Mouse (Mus musculus): ENCODE data around the gene Olfr1173. TPM values are rescaled to one million over a fixed set of nuclear protein-coding genes. Genes with fewer than 3 reads are reported as not detected.

Gene Olfr1173
- polyA plus RNA-seq (2014; fragmentation: Nextera tagmentation; extraction: Ambion mirVana), result not detected in 2 replicates

- no peaks in the 10 kb centered on the region for H3K9me3 ChIP-seq (ENCODE audit: control insufficient read depth, low read length)
- ATAC-seq (ENCODE audit: insufficient number of reproducible peaks, low FRiP score, low TSS enrichment, low read depth), result no peak
- H3K4me3 ChIP-seq (ENCODE audit: low read depth, low read length), result no peak within 1 kb of the TSS
- H3K36me3 ChIP-seq (ENCODE audit: control insufficient read depth, insufficient read depth, low read length), result no peaks in the 10 kb centered on the region
- DNase-seq (ENCODE audit: low spot score), result no peak
- no peaks in the 10 kb centered on the region for H3K4me1 ChIP-seq (ENCODE audit: control insufficient read depth, insufficient read depth, low read length)
- H3K4me2 ChIP-seq (ENCODE audit: low read depth, severe bottlenecking), result no peak within 1 kb of the TSS
- H3K27ac ChIP-seq (replicated peaks; ENCODE audit: low read depth, low read length), result no peak within 1 kb of the TSS
- H3K27me3 ChIP-seq (ENCODE audit: control insufficient read depth, insufficient read depth, low read length), result no peaks in the 10 kb centered on the region
- no peak within 1 kb of the TSS for H3K9ac ChIP-seq (ENCODE audit: low read length)
Observed at GRCm38 (mm10) chr2:88279775-88280174, at the start of gene Olfr1173. Olfr1173 (minus strand) TSS chr2:88279875.

- DNase-seq (ENCODE audit: low spot score) (no peak), ATAC-seq (ENCODE audit: insufficient number of reproducible peaks, low FRiP score, low TSS enrichment, low read depth) (no peak)
- H3K4me3 ChIP-seq (ENCODE audit: low read depth, low read length), result no peak within 1 kb of the TSS
- 86% methylated on average over 2 of the region's 2 CpGs for WGBS
- H3K9ac ChIP-seq (ENCODE audit: low read length), result no peak within 1 kb of the TSS
- H3K9me3 ChIP-seq (ENCODE audit: control insufficient read depth, low read length), result no peaks in the 10 kb centered on the region
- H3K4me1 ChIP-seq (ENCODE audit: control insufficient read depth, insufficient read depth, low read length), result no peaks in the 10 kb centered on the region
- no peaks in the 10 kb centered on the region for H3K36me3 ChIP-seq (ENCODE audit: control insufficient read depth, insufficient read depth, low read length)
- H3K27ac ChIP-seq (replicated peaks; ENCODE audit: low read depth, low read length), result no peak within 1 kb of the TSS
- H3K4me2 ChIP-seq (ENCODE audit: low read depth, severe bottlenecking), result no peak within 1 kb of the TSS
- H3K27me3 ChIP-seq (ENCODE audit: control insufficient read depth, insufficient read depth, low read length), result no peaks in the 10 kb centered on the region
Observed at GRCm38 (mm10) chr2:88327115-88327514, 47.4 kb upstream of the Olfr1173 start, which contains the start of gene Olfr1175-ps. Olfr1175-ps (minus strand) TSS chr2:88327215.

- no peak for ATAC-seq (ENCODE audit: insufficient number of reproducible peaks, low FRiP score, low TSS enrichment, low read depth)
- DNase-seq (ENCODE audit: low spot score), result no peak
- Histone ChIP-seq H3K36me3 (ENCODE audit: control insufficient read depth, insufficient read depth, low read length) (no peaks in the 10 kb centered on the region), H3K9ac (ENCODE audit: low read length) (no peak within 1 kb of the TSS), H3K27me3 (ENCODE audit: control insufficient read depth, insufficient read depth, low read length) (no peaks in the 10 kb centered on the region), H3K4me3 (ENCODE audit: low read depth, low read length) (no peak within 1 kb of the TSS), H3K9me3 (ENCODE audit: control insufficient read depth, low read length) (no peaks in the 10 kb centered on the region), H3K27ac (replicated peaks; ENCODE audit: low read depth, low read length) (no peak within 1 kb of the TSS), H3K4me2 (ENCODE audit: low read depth, severe bottlenecking) (no peak within 1 kb of the TSS), H3K4me1 (ENCODE audit: control insufficient read depth, insufficient read depth, low read length) (no peaks in the 10 kb centered on the region)
- 91% methylated on average over 4 of the region's 4 CpGs for WGBS
Observed at GRCm38 (mm10) chr2:88315035-88315434, 35.4 kb upstream of the Olfr1173 start, which contains the start of gene Olfr1174-ps. Olfr1174-ps (minus strand) TSS chr2:88315135.

GRCm38 (mm10) chr2:88228234-88228633 is 51.4 kb downstream of the Olfr1173 start, which contains the start of gene Olfr1170:
Olfr1170 (minus strand) TSS chr2:88228334.
- ATAC-seq (ENCODE audit: insufficient number of reproducible peaks, low FRiP score, low TSS enrichment, low read depth), result no peak
- no peaks in the 10 kb centered on the region for H3K36me3 ChIP-seq (ENCODE audit: control insufficient read depth, insufficient read depth, low read length)
- no peaks in the 10 kb centered on the region for H3K4me1 ChIP-seq (ENCODE audit: control insufficient read depth, insufficient read depth, low read length)
- H3K9me3 ChIP-seq (ENCODE audit: control insufficient read depth, low read length), result no peaks in the 10 kb centered on the region
- DNase-seq (ENCODE audit: low spot score), result no peak
- WGBS, result 91% methylated on average over 1 of the region's 1 CpGs
- no peak within 1 kb of the TSS for H3K27ac ChIP-seq (replicated peaks; ENCODE audit: low read depth, low read length)
- H3K4me3 ChIP-seq (ENCODE audit: low read depth, low read length), result no peak within 1 kb of the TSS
- no peaks in the 10 kb centered on the region for H3K27me3 ChIP-seq (ENCODE audit: control insufficient read depth, insufficient read depth, low read length)
- H3K9ac ChIP-seq (ENCODE audit: low read length), result no peak within 1 kb of the TSS
- no peak within 1 kb of the TSS for H3K4me2 ChIP-seq (ENCODE audit: low read depth, severe bottlenecking)

Other genes starting within 250 kb of the Olfr1173 start
- 0.09 TPM in 1 of 2 replicates, not detected in the other for gene Olfr73, start 242.2 kb downstream of the Olfr1173 start, polyA plus RNA-seq (2014; fragmentation: Nextera tagmentation; extraction: Ambion mirVana)
- gene Olfr1162, start 228.7 kb downstream of the Olfr1173 start, polyA plus RNA-seq (2014; fragmentation: Nextera tagmentation; extraction: Ambion mirVana), result not detected in 2 replicates
- not detected in 2 replicates for gene Olfr1163, start 208.0 kb downstream of the Olfr1173 start, polyA plus RNA-seq (2014; fragmentation: Nextera tagmentation; extraction: Ambion mirVana)
- gene Olfr1164, start 185.9 kb downstream of the Olfr1173 start, polyA plus RNA-seq (2014; fragmentation: Nextera tagmentation; extraction: Ambion mirVana), result not detected in 2 replicates
- gene Olfr1166, start 151.6 kb downstream of the Olfr1173 start, polyA plus RNA-seq (2014; fragmentation: Nextera tagmentation; extraction: Ambion mirVana), result not detected in 2 replicates
- not detected in 2 replicates for gene Olfr1167, start 124.7 kb downstream of the Olfr1173 start, polyA plus RNA-seq (2014; fragmentation: Nextera tagmentation; extraction: Ambion mirVana)
- gene Olfr1168, start 98.0 kb downstream of the Olfr1173 start, polyA plus RNA-seq (2014; fragmentation: Nextera tagmentation; extraction: Ambion mirVana), result not detected in 2 replicates
- not detected in 2 replicates for gene Olfr1170, start 51.5 kb downstream of the Olfr1173 start, polyA plus RNA-seq (2014; fragmentation: Nextera tagmentation; extraction: Ambion mirVana)
- gene Olfr1174-ps, start 35.3 kb upstream of the Olfr1173 start, polyA plus RNA-seq (2014; fragmentation: Nextera tagmentation; extraction: Ambion mirVana), result not detected in 2 replicates
- gene Olfr1175-ps, start 47.3 kb upstream of the Olfr1173 start, polyA plus RNA-seq (2014; fragmentation: Nextera tagmentation; extraction: Ambion mirVana), result not detected in 2 replicates
- not detected in 2 replicates for gene Olfr1176, start 56.8 kb upstream of the Olfr1173 start, polyA plus RNA-seq (2014; fragmentation: Nextera tagmentation; extraction: Ambion mirVana)
- not detected in 2 replicates for gene Olfr1177-ps, start 66.6 kb upstream of the Olfr1173 start, polyA plus RNA-seq (2014; fragmentation: Nextera tagmentation; extraction: Ambion mirVana)
- not detected in 2 replicates for gene Olfr1178, start 107.2 kb upstream of the Olfr1173 start, polyA plus RNA-seq (2014; fragmentation: Nextera tagmentation; extraction: Ambion mirVana)
- not detected in 2 replicates for gene Olfr1179, start 126.6 kb upstream of the Olfr1173 start, polyA plus RNA-seq (2014; fragmentation: Nextera tagmentation; extraction: Ambion mirVana)
- not detected in 2 replicates for gene Olfr1180, start 139.3 kb upstream of the Olfr1173 start, polyA plus RNA-seq (2014; fragmentation: Nextera tagmentation; extraction: Ambion mirVana)
- not detected in 2 replicates for gene Olfr1181, start 146.3 kb upstream of the Olfr1173 start, polyA plus RNA-seq (2014; fragmentation: Nextera tagmentation; extraction: Ambion mirVana)
- gene Gm13757, start 169.3 kb upstream of the Olfr1173 start, polyA plus RNA-seq (2014; fragmentation: Nextera tagmentation; extraction: Ambion mirVana), result not detected in 2 replicates
- gene Olfr1183, start 175.0 kb upstream of the Olfr1173 start, polyA plus RNA-seq (2014; fragmentation: Nextera tagmentation; extraction: Ambion mirVana), result not detected in 2 replicates
- gene Olfr1184, start 203.7 kb upstream of the Olfr1173 start, polyA plus RNA-seq (2014; fragmentation: Nextera tagmentation; extraction: Ambion mirVana), result not detected in 2 replicates
- gene Olfr1185-ps1, start 213.4 kb upstream of the Olfr1173 start, polyA plus RNA-seq (2014; fragmentation: Nextera tagmentation; extraction: Ambion mirVana), result not detected in 2 replicates
- gene Olfr1186, start 238.7 kb upstream of the Olfr1173 start, polyA plus RNA-seq (2014; fragmentation: Nextera tagmentation; extraction: Ambion mirVana), result not detected in 2 replicates